Mouse (Mus musculus) forebrain, embryonic 13.5 days (tissue): ENCODE measurements around the gene Accs. TPM values are rescaled to one million over a fixed set of nuclear protein-coding genes. Genes with fewer than 3 reads are reported as not detected.

Experiments used
- ATAC-seq: fragments of 200-750 bp; cut with Nextera tagmentation; 2 replicates; pipeline ENCODE4 v1.8.0; 2017
- H3K27ac ChIP-seq: fragments of 300-500 bp; sonication (generic); 2 replicates; pipeline ENCODE4 v1.5.1; 2015; ENCODE audit warnings: inconsistent platforms, mild to moderate bottlenecking, moderate library complexity
- H3K27me3 ChIP-seq: fragments of 300-500 bp; sonication (generic); 2 replicates; pipeline ENCODE4 v1.6.1; 2015; ENCODE audit warnings: mild to moderate bottlenecking, inconsistent platforms
- H3K36me3 ChIP-seq: fragments of 300-500 bp; sonication (generic); 2 replicates; pipeline ENCODE4 v1.6.1; 2015; ENCODE audit warnings: mild to moderate bottlenecking, inconsistent platforms; ENCODE audit not compliant: poor library complexity, severe bottlenecking
- H3K4me1 ChIP-seq: fragments of 300-500 bp; sonication (generic); 2 replicates; pipeline ENCODE4 v1.6.1; 2015; ENCODE audit warnings: inconsistent platforms
- H3K4me2 ChIP-seq: fragments of 300-500 bp; sonication (generic); 2 replicates; pipeline ENCODE4 v1.6.1; 2015; ENCODE audit warnings: inconsistent platforms, mild to moderate bottlenecking, moderate library complexity
- H3K4me3 ChIP-seq: fragments of 300-500 bp; sonication (generic); 2 replicates; pipeline ENCODE4 v1.5.1; 2015; ENCODE audit warnings: mild to moderate bottlenecking, inconsistent platforms
- H3K9ac ChIP-seq: fragments of 300-500 bp; sonication (generic); 2 replicates; pipeline ENCODE4 v1.6.1; 2015; ENCODE audit warnings: mild to moderate bottlenecking, inconsistent platforms
- H3K9me3 ChIP-seq: fragments of 300-500 bp; sonication (generic); replicated peaks from 2 replicates; pipeline ENCODE4 v1.6.1; 2016; ENCODE audit warnings: inconsistent platforms
- WGBS: fragments of 180-500 bp; shearing (Covaris S2); methylation state at CpG from one replicate; pipeline ENCODE4 v1.1.7; 2015; 5-methylcytosine and 5-hydroxymethylcytosine counted together
- polyA plus RNA-seq: library from polyadenylated mRNA; unstranded; fragments of >200 nt; fragmentation: Nextera tagmentation; extraction: Ambion mirVana; gene quantifications from 2 replicates; pipeline ENCODE4 v1.2.1, GENCODE M21; 2015

Accs gene
- polyA plus RNA-seq, 1 experiment from 2014 or later: 8.1 TPM

- H3K4me3 ChIP-seq: no peak overlapping the region
- H3K4me1 ChIP-seq: no peaks in the 10 kb centered on the region
- H3K9me3 ChIP-seq: no peaks in the 10 kb centered on the region
- WGBS: 90% methylated on average over 5 of the region's 5 CpGs
- H3K27me3 ChIP-seq: no peaks in the 10 kb centered on the region
- no peak overlapping the region for H3K4me2 ChIP-seq
- H3K27ac ChIP-seq: no peak overlapping the region
- peaks cover 94% of the 10 kb centered on the region for H3K36me3 ChIP-seq
- ATAC-seq: no peak
- H3K9ac ChIP-seq: no peak overlapping the region
Measured at GRCm38 (mm10) chr2:93808071-93808470, 41.7 kb downstream of the Accs start.

GRCm38 (mm10) chr2:93807440-93807839, 42.3 kb downstream of the Accs start:
- Histone ChIP-seq H3K27me3 (no peaks in the 10 kb centered on the region), H3K36me3 (peaks cover 90% of the 10 kb centered on the region), H3K4me2 (no peak overlapping the region), H3K9me3 (no peaks in the 10 kb centered on the region), H3K27ac (no peak overlapping the region), H3K4me1 (no peaks in the 10 kb centered on the region), H3K9ac (no peak overlapping the region), H3K4me3 (no peak overlapping the region)
- ATAC-seq: no peak
- 76% methylated on average over 8 of the region's 8 CpGs for WGBS

- H3K36me3 ChIP-seq: peaks cover 90% of the 10 kb centered on the region
- H3K27ac ChIP-seq: no peak overlapping the region
- no peak for ATAC-seq
- no peak overlapping the region for H3K9ac ChIP-seq
- no peak overlapping the region for H3K4me2 ChIP-seq
- no peaks in the 10 kb centered on the region for H3K27me3 ChIP-seq
- no peaks in the 10 kb centered on the region for H3K4me1 ChIP-seq
- H3K4me3 ChIP-seq: no peak overlapping the region
- no peaks in the 10 kb centered on the region for H3K9me3 ChIP-seq
- WGBS: 94% methylated on average over 6 of the region's 6 CpGs
Measured at GRCm38 (mm10) chr2:93806487-93807201, 43.1 kb downstream of the Accs start.

GRCm38 (mm10) chr2:93805523-93805922, 44.2 kb downstream of the Accs start:
- Histone ChIP-seq H3K36me3 (peaks cover 83% of the 10 kb centered on the region), H3K4me2 (no peak overlapping the region), H3K9me3 (no peaks in the 10 kb centered on the region), H3K9ac (no peak overlapping the region), H3K4me3 (no peak overlapping the region), H3K4me1 (no peaks in the 10 kb centered on the region), H3K27me3 (no peaks in the 10 kb centered on the region), H3K27ac (no peak overlapping the region)
- WGBS: 85% methylated on average over 4 of the region's 4 CpGs
- ATAC-seq: no peak

- Histone ChIP-seq H3K36me3 (peaks cover 83% of the 10 kb centered on the region), H3K27me3 (no peaks in the 10 kb centered on the region), H3K4me3 (no peak overlapping the region), H3K4me1 (no peaks in the 10 kb centered on the region), H3K9me3 (no peaks in the 10 kb centered on the region), H3K27ac (no peak overlapping the region), H3K9ac (no peak overlapping the region), H3K4me2 (no peak overlapping the region)
- WGBS: 81% methylated on average over 5 of the region's 5 CpGs
- no peak for ATAC-seq
Measured at GRCm38 (mm10) chr2:93805066-93805465, 44.7 kb downstream of the Accs start.

GRCm38 (mm10) chr2:93802947-93803346, 46.8 kb downstream of the Accs start:
- peaks cover 78% of the 10 kb centered on the region for H3K36me3 ChIP-seq
- no peaks in the 10 kb centered on the region for H3K27me3 ChIP-seq
- no peaks in the 10 kb centered on the region for H3K4me1 ChIP-seq
- H3K27ac ChIP-seq: no peak overlapping the region
- H3K4me3 ChIP-seq: no peak overlapping the region
- no peak overlapping the region for H3K4me2 ChIP-seq
- H3K9ac ChIP-seq: no peak overlapping the region
- ATAC-seq: no peak
- no peaks in the 10 kb centered on the region for H3K9me3 ChIP-seq
- WGBS: 93% methylated on average over 2 of the region's 2 CpGs

GRCm38 (mm10) chr2:93801097-93801496, 48.6 kb downstream of the Accs start:
- Histone ChIP-seq H3K4me3 (no peak overlapping the region), H3K9ac (no peak overlapping the region), H3K4me2 (no peak overlapping the region), H3K9me3 (no peaks in the 10 kb centered on the region), H3K27ac (no peak overlapping the region), H3K36me3 (peaks cover 74% of the 10 kb centered on the region), H3K27me3 (no peaks in the 10 kb centered on the region), H3K4me1 (no peaks in the 10 kb centered on the region)
- 70% methylated on average over 7 of the region's 7 CpGs for WGBS
- no peak for ATAC-seq

GRCm38 (mm10) chr2:93797162-93797795, 52.5 kb downstream of the Accs start:
- Histone ChIP-seq H3K36me3 (peaks cover 74% of the 10 kb centered on the region), H3K27me3 (no peaks in the 10 kb centered on the region), H3K4me3 (no peak overlapping the region), H3K27ac (no peak overlapping the region), H3K9me3 (no peaks in the 10 kb centered on the region), H3K4me2 (no peak overlapping the region), H3K9ac (no peak overlapping the region), H3K4me1 (no peaks in the 10 kb centered on the region)
- 87% methylated on average over 19 of the region's 19 CpGs for WGBS
- no peak for ATAC-seq

- WGBS: 91% methylated on average over 5 of the region's 5 CpGs
- H3K27me3 ChIP-seq: no peaks in the 10 kb centered on the region
- H3K27ac ChIP-seq: no peak overlapping the region
- peaks cover 71% of the 10 kb centered on the region for H3K36me3 ChIP-seq
- no peak overlapping the region for H3K4me2 ChIP-seq
- H3K4me3 ChIP-seq: no peak overlapping the region
- ATAC-seq: no peak
- H3K4me1 ChIP-seq: no peaks in the 10 kb centered on the region
- H3K9ac ChIP-seq: no peak overlapping the region
- no peaks in the 10 kb centered on the region for H3K9me3 ChIP-seq
Measured at GRCm38 (mm10) chr2:93794375-93794774, 55.4 kb downstream of the Accs start.

- no peak overlapping the region for H3K4me2 ChIP-seq
- peak; percentile 45; the same call in 1 of the 2 replicates for ATAC-seq
- H3K4me3 ChIP-seq: no peak overlapping the region
- peaks cover 61% of the 10 kb centered on the region for H3K36me3 ChIP-seq
- H3K4me1 ChIP-seq: no peaks in the 10 kb centered on the region
- no peak overlapping the region for H3K27ac ChIP-seq
- H3K9ac ChIP-seq: no peak overlapping the region
- 72% methylated on average over 13 of the region's 13 CpGs for WGBS
- H3K27me3 ChIP-seq: no peaks in the 10 kb centered on the region
- H3K9me3 ChIP-seq: no peaks in the 10 kb centered on the region
Measured at GRCm38 (mm10) chr2:93791516-93792499, 57.9 kb downstream of the Accs start.

GRCm38 (mm10) chr2:93790798-93791345, 58.9 kb downstream of the Accs start:
- H3K4me2 ChIP-seq: no peak overlapping the region
- H3K36me3 ChIP-seq: peaks cover 55% of the 10 kb centered on the region

GRCm38 (mm10) chr2:93788557-93788956, 61.2 kb downstream of the Accs start:
- Histone ChIP-seq H3K9me3 (no peaks in the 10 kb centered on the region), H3K9ac (no peak overlapping the region), H3K4me3 (no peak overlapping the region), H3K4me2 (no peak overlapping the region), H3K36me3 (peaks cover 35% of the 10 kb centered on the region), H3K27me3 (no peaks in the 10 kb centered on the region), H3K4me1 (peaks cover 21% of the 10 kb centered on the region), H3K27ac (no peak overlapping the region)
- no peak for ATAC-seq
- WGBS: 85% methylated on average over 5 of the region's 5 CpGs

More at GRCm38 (mm10) chr2:93790798-93791345, 58.9 kb downstream of the Accs start:
- WGBS: 89% methylated on average over 4 of the region's 4 CpGs
- no peak overlapping the region for H3K9ac ChIP-seq
- H3K4me1 ChIP-seq: peaks cover 3% of the 10 kb centered on the region; the same call in 1 of the 2 replicates
- H3K27me3 ChIP-seq: no peaks in the 10 kb centered on the region
- H3K27ac ChIP-seq: no peak overlapping the region
- H3K4me3 ChIP-seq: no peak overlapping the region
- no peak for ATAC-seq
- H3K9me3 ChIP-seq: no peaks in the 10 kb centered on the region
